Mouse (Mus musculus) testis, adult 10 weeks (tissue): ENCODE data around the gene Zscan4d. TPM values are rescaled to one million over a fixed set of nuclear protein-coding genes. Genes with fewer than 3 reads are reported as not detected.

ENCODE experiments used
- polyA plus RNA-seq: library from polyadenylated mRNA; stranded (reverse); fragments of 350-450 nt; fragmentation: Illumina TruSeq; extraction: RNeasy Lipid Tissue Mini Kit (QIAGEN cat#74804); gene quantifications from one replicate; pipeline ENCODE4 v1.2.3, GENCODE M21; 2014; ENCODE audit warnings: low read depth, low replicate concordance

Gene Zscan4d
- not detected for polyA plus RNA-seq

GRCm38 (mm10) chr7:11166059-11166458, at the start of gene Zscan4d:
Zscan4d (minus strand) TSS chr7:11166159.

Other genes with a start within 250 kb of the Zscan4d start
- gene Zscan4c, start 160.4 kb downstream of the Zscan4d start, polyA plus RNA-seq: not detected
- not detected for gene Zscan4-ps1, start 96.5 kb downstream of the Zscan4d start, polyA plus RNA-seq
- not detected for gene Zscan4e, start 144.5 kb upstream of the Zscan4d start, polyA plus RNA-seq
- 0.25 TPM for gene Zscan4f, start 231.8 kb upstream of the Zscan4d start, polyA plus RNA-seq